Mouse (Mus musculus) liver, adult 2 months (tissue): Measurements from ENCODE around the gene Trim27. TPM values are rescaled to one million over a fixed set of nuclear protein-coding genes. Genes with fewer than 3 reads are reported as not detected.

Experiments
- DNase-seq: peaks from one replicate; pipeline ENCODE4 v3.0.0-alpha.2; 2011; ENCODE audit warnings: low read depth, low spot score; ENCODE audit errors: extremely low read depth
- H3K27ac ChIP-seq: fragments of 200-500 bp; replicated peaks from 2 replicates; pipeline ENCODE4 v1.5.1; 2012; ENCODE audit warnings: low read depth, mild to moderate bottlenecking, control low read depth, inconsistent platforms, low read length; ENCODE audit not compliant: insufficient read depth
- H3K27me3 ChIP-seq: fragments of 200-500 bp; 2 replicates; pipeline ENCODE4 v1.6.1; 2012; ENCODE audit warnings: mild to moderate bottlenecking, moderate library complexity, low read length, inconsistent platforms; ENCODE audit not compliant: control insufficient read depth, insufficient read depth
- H3K36me3 ChIP-seq: fragments of 200-500 bp; 2 replicates; pipeline ENCODE4 v1.6.1; 2012; ENCODE audit warnings: low read length, inconsistent platforms; ENCODE audit not compliant: control insufficient read depth, insufficient read depth
- H3K4me1 ChIP-seq: fragments of 200-500 bp; 2 replicates; pipeline ENCODE4 v1.6.1; 2011; ENCODE audit warnings: low read length; ENCODE audit not compliant: control insufficient read depth, insufficient read depth
- H3K4me3 ChIP-seq: fragments of 200-500 bp; 2 replicates; pipeline ENCODE4 v1.5.1; 2011; ENCODE audit warnings: low read depth, mild to moderate bottlenecking, control low read depth, low read length, moderate library complexity; ENCODE audit not compliant: insufficient read depth
- H3K79me2 ChIP-seq: fragments of 200-500 bp; 2 replicates; pipeline ENCODE4 v1.6.1; 2012; ENCODE audit warnings: inconsistent platforms, mild to moderate bottlenecking, low read length, moderate library complexity; ENCODE audit not compliant: control insufficient read depth, insufficient read depth
- H3K9ac ChIP-seq: fragments of 200-500 bp; 2 replicates; pipeline ENCODE4 v1.6.1; 2012; ENCODE audit warnings: low read depth, mild to moderate bottlenecking, control low read depth, inconsistent platforms, low read length
- CTCF ChIP-seq: fragments of 200-500 bp; IDR thresholded peaks from 2 replicates; pipeline ENCODE4 v1.5.1; 2011; ENCODE audit warnings: low read depth, low read length, control low read depth
- POLR2A ChIP-seq: fragments of 200-500 bp; IDR thresholded peaks from 2 replicates; pipeline ENCODE4 v1.6.1; 2011; ENCODE audit warnings: low read length, control low read depth; ENCODE audit not compliant: insufficient read depth; ENCODE audit errors: extremely low read depth
- WGBS: fragments of 180-500 bp; shearing (Covaris S2); methylation state at CpG from one replicate; pipeline ENCODE4 v1.1.7; 2018; 5-methylcytosine and 5-hydroxymethylcytosine counted together
- polyA plus RNA-seq: library from polyadenylated mRNA; depleted of rRNA; stranded (reverse); fragments of >200 nt; gene quantifications from 2 replicates; pipeline ENCODE4 v1.2.3, GENCODE M21; 2012
- total RNA-seq: library from RNA; depleted of rRNA; stranded (reverse); fragments of >200 nt; gene quantifications from 2 replicates; pipeline ENCODE4 v1.2.3, GENCODE M21; 2014

The Trim27 gene
- total and polyA plus RNA-seq, 2 experiments = 9.4 to 39.5 TPM

DNA sequence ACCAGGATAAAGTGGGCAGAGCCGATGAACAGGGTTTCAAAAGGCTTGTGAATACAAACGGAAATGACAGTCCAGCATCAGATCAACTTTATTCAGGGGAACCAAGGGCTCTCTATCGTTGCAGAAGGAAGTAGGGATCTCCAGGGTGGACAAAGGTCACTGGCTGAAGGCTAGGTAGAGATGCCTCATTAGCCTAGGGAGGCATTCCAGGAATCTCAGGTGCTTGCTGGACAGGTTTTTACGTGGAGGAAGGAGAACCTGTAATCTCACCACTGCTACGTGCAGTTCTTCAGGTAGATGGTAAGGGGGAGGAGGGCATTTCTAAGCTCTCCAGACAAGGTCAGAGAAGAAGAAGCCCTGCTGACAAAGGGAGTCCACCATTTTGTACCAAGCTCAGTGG lies 1.6 kb upstream of the Trim27 start:
- TF ChIP-seq POLR2A = no peak
- no peak overlapping the region for H3K27ac ChIP-seq
- 64% methylated on average over 5 of the region's 5 CpGs for WGBS
- DNase-seq = no peak
- H3K4me1 ChIP-seq = peaks cover 3% of the 10 kb centered on the region
- H3K4me3 ChIP-seq = no peak overlapping the region
- H3K79me2 ChIP-seq = peaks cover 5% of the 10 kb centered on the region; the same call in 1 of the 2 replicates
- peaks cover 5% of the 10 kb centered on the region for H3K36me3 ChIP-seq
- no peak overlapping the region for H3K9ac ChIP-seq
- H3K27me3 ChIP-seq = no peaks in the 10 kb centered on the region

DNA sequence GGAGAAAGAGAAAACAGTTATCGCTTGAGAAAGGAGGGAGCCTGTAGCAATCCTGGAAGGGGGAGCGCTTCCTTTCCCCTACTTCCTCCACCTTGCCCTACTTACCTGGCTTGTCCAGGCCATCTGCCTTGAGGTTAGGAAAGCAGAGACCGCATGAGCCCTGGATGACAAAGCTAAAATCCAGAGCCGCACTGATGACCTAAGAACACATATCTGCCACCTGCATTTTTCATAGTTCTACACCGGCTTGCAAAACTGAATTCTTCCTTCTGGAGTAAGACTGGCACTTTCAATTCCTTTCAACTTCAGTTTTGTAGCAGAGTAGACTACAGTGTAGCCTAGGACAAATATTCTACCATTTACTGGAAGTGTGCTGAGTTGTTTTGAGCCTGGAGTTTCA lies 881 bp upstream of the Trim27 start:
- TF ChIP-seq POLR2A = no peak
- Histone ChIP-seq H3K27ac (no peak overlapping the region), H3K36me3 (peaks cover 10% of the 10 kb centered on the region), H3K27me3 (no peaks in the 10 kb centered on the region), H3K4me1 (peaks cover 3% of the 10 kb centered on the region), H3K9ac (no peak overlapping the region), H3K79me2 (peaks cover 5% of the 10 kb centered on the region; the same call in 1 of the 2 replicates), H3K4me3 (no peak overlapping the region)
- WGBS = 95% methylated on average over 5 of the region's 5 CpGs
- DNase-seq = no peak

DNA sequence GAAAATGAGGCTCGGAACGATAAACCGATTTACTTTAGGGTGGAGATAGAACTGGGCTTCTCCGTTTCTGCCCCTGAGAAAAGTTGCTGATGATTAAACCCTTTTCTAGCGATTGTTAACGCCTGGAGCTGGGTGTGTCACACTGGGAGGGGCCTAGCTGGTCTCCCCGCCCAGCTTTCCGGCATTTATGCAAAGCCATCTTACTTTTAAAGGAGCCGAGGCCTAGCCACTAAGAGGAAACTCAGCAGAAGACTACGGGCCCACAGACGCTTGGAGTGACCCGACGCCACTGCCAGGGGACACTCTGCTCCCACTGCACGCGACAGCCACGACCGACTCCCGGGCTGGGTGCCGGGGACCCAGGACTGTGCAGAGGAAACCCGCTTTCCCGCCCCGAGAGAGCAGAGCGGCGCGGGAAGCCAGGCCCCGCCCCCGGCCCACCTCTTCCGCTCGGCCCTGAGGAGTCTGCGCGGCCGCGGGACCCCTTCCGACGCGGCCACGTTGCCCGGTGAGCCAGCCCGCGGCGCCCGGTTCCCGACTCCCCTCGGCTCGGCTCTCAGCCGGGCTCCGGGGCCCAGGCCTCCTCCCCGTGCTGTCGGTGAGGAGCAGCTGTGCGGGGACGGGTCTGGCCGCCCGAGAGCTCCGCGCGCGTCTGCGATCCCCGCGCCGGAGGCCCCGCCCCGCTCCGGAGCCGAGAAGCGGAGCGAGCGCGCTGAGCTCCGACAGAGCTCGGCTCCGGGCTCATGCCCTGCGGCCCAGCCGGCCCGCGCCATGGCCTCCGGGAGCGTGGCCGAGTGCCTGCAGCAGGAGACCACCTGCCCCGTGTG lies 692 bp downstream of the Trim27 start:
- Histone ChIP-seq H3K4me1 (peaks cover 3% of the 10 kb centered on the region), H3K79me2 (peaks cover 5% of the 10 kb centered on the region; the same call in 1 of the 2 replicates), H3K36me3 (peaks cover 18% of the 10 kb centered on the region), H3K27ac (peak overlapping the region; percentile 95), H3K9ac (peak overlapping the region; percentile 94), H3K27me3 (no peaks in the 10 kb centered on the region), H3K4me3 (peak overlapping the region; percentile 89)
- no peak for TF ChIP-seq CTCF
- TF ChIP-seq POLR2A = 0 out of 2 replicates have a peak, but pooled peaks have one; percentile 59
- under 1% methylated on average over 80 of the region's 80 CpGs for WGBS
- DNase-seq = peak; percentile 87

DNA sequence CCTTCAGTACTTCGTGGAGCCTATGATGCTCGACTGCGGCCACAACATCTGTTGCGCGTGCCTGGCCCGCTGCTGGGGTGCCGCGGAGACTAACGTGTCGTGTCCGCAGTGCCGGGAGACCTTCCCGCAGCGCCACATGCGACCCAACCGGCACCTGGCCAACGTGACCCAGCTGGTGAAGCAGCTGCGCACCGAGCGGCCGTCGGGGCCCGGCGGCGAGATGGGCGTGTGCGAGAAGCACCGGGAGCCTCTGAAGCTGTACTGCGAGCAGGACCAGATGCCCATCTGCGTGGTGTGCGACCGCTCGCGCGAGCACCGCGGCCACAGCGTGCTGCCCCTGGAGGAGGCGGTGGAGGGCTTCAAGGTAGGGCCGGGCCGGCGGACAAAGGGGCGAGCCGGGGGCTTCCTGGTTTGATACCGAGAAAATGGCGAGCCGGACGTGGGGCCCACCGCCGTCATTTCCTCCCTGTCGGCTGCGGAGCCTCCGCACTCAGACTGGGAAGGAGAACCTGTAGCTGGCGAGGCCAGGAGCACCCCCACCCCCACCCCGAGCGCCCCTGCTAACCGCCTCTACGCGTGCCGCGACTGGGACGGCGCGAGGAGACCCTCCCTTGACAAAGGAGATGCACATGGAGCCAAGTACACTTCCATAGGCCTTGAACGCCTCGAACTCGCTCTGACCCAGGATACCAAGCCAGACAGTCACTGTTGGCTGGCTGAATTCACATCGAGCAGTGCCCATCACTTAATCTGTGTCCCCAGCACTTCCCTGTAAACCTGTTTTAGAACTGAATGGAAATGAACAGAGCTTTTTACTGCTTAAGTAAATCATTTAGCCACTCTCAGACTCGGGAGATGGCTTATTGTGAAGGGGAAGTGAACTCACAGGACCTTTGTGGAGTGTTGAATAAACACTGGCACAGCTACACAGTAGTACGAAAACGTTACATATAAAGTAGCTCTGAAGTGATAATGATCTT lies 1.6 kb downstream of the Trim27 start:
- Histone ChIP-seq H3K4me1 (peaks cover 3% of the 10 kb centered on the region), H3K36me3 (peaks cover 24% of the 10 kb centered on the region), H3K27ac (peak overlapping the region; percentile 95), H3K9ac (peak overlapping the region; percentile 94), H3K79me2 (peaks cover 5% of the 10 kb centered on the region; the same call in 1 of the 2 replicates), H3K27me3 (no peaks in the 10 kb centered on the region), H3K4me3 (peak overlapping the region; percentile 89)
- whole genome bisulfite sequencing = under 1% methylated on average over 71 of the region's 71 CpGs
- TF ChIP-seq CTCF (no peak), POLR2A (no peak)
- peak; percentile 56 for DNase-seq

DNA sequence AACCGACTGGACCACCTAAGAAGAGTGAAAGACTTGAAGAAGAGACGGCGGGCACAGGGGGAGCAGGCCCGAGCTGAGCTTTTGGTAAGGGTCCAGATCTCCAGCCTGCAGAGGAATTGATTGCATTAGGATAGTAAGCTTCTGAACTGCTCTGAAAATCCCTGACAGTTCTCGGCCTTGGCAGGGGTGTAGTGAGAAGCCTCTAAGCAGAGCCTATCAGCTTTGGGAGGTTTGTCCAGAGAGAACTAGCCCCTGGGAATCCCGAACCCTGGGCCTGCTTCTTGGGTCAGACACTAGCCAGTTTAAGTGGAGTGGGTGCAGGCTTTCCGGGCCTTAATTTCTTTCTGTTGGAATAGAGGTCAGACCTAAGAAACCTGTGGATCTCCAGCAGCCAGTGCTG lies 2.8 kb downstream of the Trim27 start:
- DNase-seq = no peak
- H3K79me2 ChIP-seq = peaks cover 5% of the 10 kb centered on the region; the same call in 1 of the 2 replicates
- TF ChIP-seq POLR2A = no peak
- TF ChIP-seq CTCF = no peak
- H3K27me3 ChIP-seq = no peaks in the 10 kb centered on the region
- whole genome bisulfite sequencing = 82% methylated on average over 7 of the region's 7 CpGs
- peaks cover 30% of the 10 kb centered on the region for H3K36me3 ChIP-seq
- no peak overlapping the region for H3K4me3 ChIP-seq
- H3K9ac ChIP-seq = no peak overlapping the region
- H3K4me1 ChIP-seq = peaks cover 3% of the 10 kb centered on the region
- H3K27ac ChIP-seq = no peak overlapping the region
